Mouse (Mus musculus): Measurements from ENCODE around the gene Ms4a18.
A peak's percentile ranks its signal among the peaks of the same experiment; 100 is the strongest.

The Ms4a18 gene

GRCm38 (mm10) chr19:10980210-10980609 lies 37.6 kb downstream of the Ms4a18 start:
- no peak for DNase-seq

- peak; percentile 73 to 90 for DNase-seq
Observed at GRCm38 (mm10) chr19:10979184-10980168, 38.4 kb downstream of the Ms4a18 start.

GRCm38 (mm10) chr19:10976318-10976717 lies 41.5 kb downstream of the Ms4a18 start:
- peak in 1 of 2 experiments; percentile 33 for DNase-seq

- no peak for DNase-seq
Observed at GRCm38 (mm10) chr19:10975187-10975586, 42.6 kb downstream of the Ms4a18 start.

GRCm38 (mm10) chr19:10974238-10974865 lies 43.5 kb downstream of the Ms4a18 start, which contains the start of gene Ms4a10:
Gene Ms4a10, minus strand, starts transcription at chr19:10974670.
- no peak for DNase-seq

GRCm38 (mm10) chr19:10973187-10973586 lies 44.6 kb downstream of the Ms4a18 start:
- DNase-seq, result no peak

- DNase-seq, result no peak
Observed at GRCm38 (mm10) chr19:10972660-10973059, 45.2 kb downstream of the Ms4a18 start.

GRCm38 (mm10) chr19:10970457-10970856 lies 47.4 kb downstream of the Ms4a18 start:
- DNase-seq, result no peak

GRCm38 (mm10) chr19:10968578-10968977 lies 49.3 kb downstream of the Ms4a18 start:
- peak in 1 of 2 experiments; percentile 33 for DNase-seq

- DNase-seq, result no peak
Observed at GRCm38 (mm10) chr19:10965721-10966120, 52.1 kb downstream of the Ms4a18 start.

- DNase-seq, result no peak
Observed at GRCm38 (mm10) chr19:10959978-10960346, 57.9 kb downstream of the Ms4a18 start.

GRCm38 (mm10) chr19:10959085-10959977 lies 58.5 kb downstream of the Ms4a18 start:
- peak; percentile 55 to 73 for DNase-seq

GRCm38 (mm10) chr19:10952021-10952939 lies 65.6 kb downstream of the Ms4a18 start:
- DNase-seq, result peak; percentile 22 to 43

- no peak for DNase-seq
Observed at GRCm38 (mm10) chr19:10949558-10949957, 68.3 kb downstream of the Ms4a18 start.

GRCm38 (mm10) chr19:10949112-10949511 lies 68.7 kb downstream of the Ms4a18 start, which contains the start of gene Ccdc86:
Gene Ccdc86, minus strand, starts transcription at chr19:10949266.
- DNase-seq, result peak; percentile 98 to 99

GRCm38 (mm10) chr19:10948416-10948815 lies 69.4 kb downstream of the Ms4a18 start:
- peak in 1 of 2 experiments; percentile 14 for DNase-seq

GRCm38 (mm10) chr19:10947219-10947618 lies 70.6 kb downstream of the Ms4a18 start:
- no peak for DNase-seq
